Mouse (Mus musculus) small intestine, adult 2 months (tissue): ENCODE results near the gene Gm2a.

Experiments used
- CTCF ChIP-seq: fragments of 200-500 bp; IDR thresholded peaks from 2 replicates; pipeline ENCODE4 v1.5.1; 2012; ENCODE audit warnings: low read depth, mild to moderate bottlenecking, control low read depth, inconsistent platforms, low read length, moderate library complexity, mixed read lengths; ENCODE audit not compliant: insufficient replicate concordance, insufficient read length; ENCODE audit errors: extremely low read depth
- POLR2A ChIP-seq: fragments of 200-500 bp; IDR thresholded peaks from 2 replicates; pipeline ENCODE4 v1.6.1; 2012; ENCODE audit warnings: low read depth, mild to moderate bottlenecking, control low read depth, inconsistent platforms, low read length, moderate library complexity

- TF ChIP-seq CTCF (no peak), POLR2A (no peak)
Measured at GRCm38 (mm10) chr11:55073191-55073590, 24.7 kb upstream of the Gm2a start.
